Mouse (Mus musculus): ENCODE results near the gene Barx2. TPM values are rescaled to one million over a fixed set of nuclear protein-coding genes. Genes with fewer than 3 reads are reported as not detected.

The Barx2 gene
- polyA plus RNA-seq, 1 experiment, result 0.05 TPM

GRCm38 (mm10) chr9:31802641-31803040 is 110.6 kb downstream of the Barx2 start:
- Histone ChIP-seq H3ac (ENCODE audit: control insufficient read depth, insufficient read length) (no peak overlapping the region), H3K27me3 (ENCODE audit: control insufficient read depth, insufficient read depth, insufficient read length) (no peaks in the 10 kb centered on the region), H3K36me3 (ENCODE audit: control insufficient read depth, insufficient read depth) (no peaks in the 10 kb centered on the region), H3K4me2 (ENCODE audit: low read depth) (no peak overlapping the region), H3K79me2 (ENCODE audit: control insufficient read depth, insufficient read depth) (no peaks in the 10 kb centered on the region), H3K4me3 (no peak overlapping the region)
- TF ChIP-seq TCF3 (IDR thresholded peaks at IDR 0.05; ENCODE audit: insufficient read length, low read depth) (no peak), MYOD1 (IDR thresholded peaks at IDR 0.05; ENCODE audit: control insufficient read depth in 1 of 3, insufficient read length in 2 of 3, low read depth in 2 of 3) (peak in 1 of 3 experiments; percentile 73)

Other genes starting within 250 kb of the Barx2 start
- gene Arhgap32, start 202.7 kb upstream of the Barx2 start, polyA plus RNA-seq (2012; fragmentation: generic; extraction: Trizol), result 1.5 TPM